Mouse (Mus musculus) bone marrow, adult 2 months (tissue): ENCODE results near the gene Gm8369. TPM values are rescaled to one million over a fixed set of nuclear protein-coding genes. Genes with fewer than 3 reads are reported as not detected.
"Not testable (repeated sequence)": the region's sequence is repeated elsewhere in the genome, so short reads cannot be mapped to it uniquely, and the experiment has no call there.

Experiments used
- H3K27ac ChIP-seq: fragments of 200-500 bp; 2 replicates; pipeline ENCODE4 v1.5.1; 2012; ENCODE audit warnings: low read depth, mild to moderate bottlenecking, control low read depth, inconsistent platforms, low read length; ENCODE audit not compliant: control insufficient read depth, poor library complexity, insufficient read depth
- H3K4me1 ChIP-seq: fragments of 200-500 bp; 2 replicates; pipeline ENCODE4 v1.6.1; 2011; ENCODE audit warnings: low read length; ENCODE audit not compliant: control insufficient read depth, insufficient read depth
- H3K4me3 ChIP-seq: fragments of 200-500 bp; replicated peaks from 2 replicates; pipeline ENCODE3; 2011; ENCODE audit warnings: mild to moderate bottlenecking, low read depth, low read length, control low read depth; ENCODE audit not compliant: control insufficient read depth
- CTCF ChIP-seq: fragments of 200-500 bp; IDR thresholded peaks from 2 replicates; pipeline ENCODE4 v1.5.1; 2011; ENCODE audit warnings: low read length, control low read depth; ENCODE audit not compliant: control insufficient read depth, insufficient read depth
- POLR2A ChIP-seq: fragments of 200-500 bp; IDR thresholded peaks from 2 replicates; pipeline ENCODE4 v1.6.1; 2011; ENCODE audit warnings: low read depth, mild to moderate bottlenecking, control low read depth, low read length, borderline replicate concordance; ENCODE audit not compliant: control insufficient read depth
- WGBS: fragments of 180-500 bp; shearing (Covaris S2); methylation state at CpG from one replicate; pipeline ENCODE4 v1.1.7; 2018; 5-methylcytosine and 5-hydroxymethylcytosine counted together
- polyA plus RNA-seq: library from polyadenylated mRNA; stranded (reverse); fragments of >200 nt; gene quantifications from 2 replicates; pipeline ENCODE4 v1.2.4, GENCODE M21; 2011; ENCODE audit warnings: low replicate concordance; ENCODE audit not compliant: missing spikeins, insufficient read depth, insufficient read length

The Gm8369 gene
- 2.4 and 11.9 TPM in 2 replicates for polyA plus RNA-seq

- Histone ChIP-seq H3K27ac (peak within 1 kb of the TSS; percentile 76; the same call in 1 of the 2 replicates), H3K4me1 (peaks cover 2% of the 10 kb centered on the region), H3K4me3 (no peak within 1 kb of the TSS)
- TF ChIP-seq CTCF (no peak), POLR2A (no peak)
- WGBS: 50% methylated on average over 2 of the region's 2 CpGs
Measured at GRCm38 (mm10) chr19:11485746-11486145, at the start of gene Gm8369. Gene Gm8369 (plus strand): TSS chr19:11485938.

- no peak for TF ChIP-seq POLR2A
- TF ChIP-seq CTCF: no peak
- Histone ChIP-seq H3K4me1 (no peaks in the 10 kb centered on the region), H3K27ac (no peak within 1 kb of the TSS), H3K4me3 (peak within 1 kb of the TSS; percentile 28)
Measured at GRCm38 (mm10) chr19:11443338-11443737, 42.4 kb upstream of the Gm8369 start, which contains the start of gene Ms4a4b. Gene Ms4a4b (plus strand): TSS chr19:11443553.

GRCm38 (mm10) chr19:11443964-11444363, 41.8 kb upstream of the Gm8369 start:
- peak overlapping the region; percentile 28 for H3K4me3 ChIP-seq
- TF ChIP-seq CTCF (no peak), POLR2A (no peak)
- no peak overlapping the region for H3K27ac ChIP-seq
- H3K4me1 ChIP-seq: no peaks in the 10 kb centered on the region
- WGBS: 82% methylated on average over 5 of the region's 5 CpGs

GRCm38 (mm10) chr19:11447238-11447637, 38.5 kb upstream of the Gm8369 start:
- 4% methylated on average over 2 of the region's 2 CpGs for WGBS
- H3K4me3 ChIP-seq: no peak overlapping the region
- peak overlapping the region; percentile 84 for H3K27ac ChIP-seq
- no peaks in the 10 kb centered on the region; the same call in 1 of the 2 replicates for H3K4me1 ChIP-seq
- TF ChIP-seq POLR2A: no peak
- TF ChIP-seq CTCF: no peak

- H3K4me1 ChIP-seq, H3K4me3 ChIP-seq, H3K27ac ChIP-seq: not testable (repeated sequence)
- 75% methylated on average over 4 of the region's 4 CpGs for WGBS
Measured at GRCm38 (mm10) chr19:11459041-11459440, 26.7 kb upstream of the Gm8369 start.

- H3K4me3 ChIP-seq, H3K4me1 ChIP-seq, H3K27ac ChIP-seq: not testable (repeated sequence)
- 6% methylated on average over 1 of the region's 1 CpGs for WGBS
Measured at GRCm38 (mm10) chr19:11464795-11465194, 20.9 kb upstream of the Gm8369 start.

GRCm38 (mm10) chr19:11466471-11466870, 19.3 kb upstream of the Gm8369 start:
- Histone ChIP-seq H3K4me3 (no peak overlapping the region), H3K4me1 (no peaks in the 10 kb centered on the region), H3K27ac (no peak overlapping the region)
- WGBS: 77% methylated on average over 5 of the region's 5 CpGs
- no peak for TF ChIP-seq POLR2A
- no peak for TF ChIP-seq CTCF

- not testable (repeated sequence) for H3K4me1 ChIP-seq, H3K27ac ChIP-seq, H3K4me3 ChIP-seq
- WGBS: 17% methylated on average over 1 of the region's 1 CpGs
Measured at GRCm38 (mm10) chr19:11468361-11468760, 17.4 kb upstream of the Gm8369 start.

GRCm38 (mm10) chr19:11469215-11469614, 16.5 kb upstream of the Gm8369 start, which contains the start of gene Ms4a6c:
Gene Ms4a6c (plus strand): TSS chr19:11469366.
- Histone ChIP-seq H3K4me3 (peak within 1 kb of the TSS; percentile 45), H3K27ac (peak within 1 kb of the TSS; percentile 35; the same call in 1 of the 2 replicates)

More at GRCm38 (mm10) chr19:11469215-11469614, 16.5 kb upstream of the Gm8369 start, which contains the start of gene Ms4a6c:
- H3K4me1 ChIP-seq: not testable (repeated sequence)
- 5% methylated on average over 4 of the region's 4 CpGs for WGBS
